32 mouse cellular contexts compared by ENCODE assay signal in the genomic region with DNA sequence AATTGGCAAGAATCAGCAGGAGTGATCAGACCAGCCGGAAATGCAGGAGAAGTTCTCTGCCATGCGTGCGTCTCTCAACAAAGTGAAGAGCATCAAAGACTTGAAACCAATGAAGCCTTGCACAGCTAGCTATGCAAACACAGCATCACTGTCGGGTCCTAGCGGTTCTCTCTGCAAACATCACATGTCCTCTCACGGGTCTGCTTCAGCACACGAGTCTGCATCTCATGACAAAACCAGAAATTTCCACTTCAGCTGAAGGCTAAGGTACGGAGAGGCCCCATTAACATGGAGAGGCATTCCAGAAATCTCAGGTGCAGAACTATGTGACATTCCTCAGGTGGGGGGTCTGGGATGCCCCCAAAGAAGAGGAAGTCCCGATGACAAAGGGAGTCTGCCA. TPM values are rescaled to one million over a fixed set of nuclear protein-coding genes. Genes with fewer than 3 reads are reported as not detected.
"Had no signal": no experiment of that assay in that cellular context is flagged by ENCODE, and none has a peak within 500 bp of the region (broad histone marks: within the 10 kb centered on the region; RNA-seq: fewer than 3 reads in every experiment).

No protein-coding gene starts in this region.

- DNase-seq: gastrocnemius, adult 2 months; gastrocnemius, postnatal 10 days; gastrocnemius, postnatal 25 days; heart, adult 2 months; heart, postnatal 14 days; heart, postnatal 36 days; kidney, adult 11 months; kidney, adult 2 months; kidney, adult 9 months; kidney, postnatal 14 days; kidney, postnatal 36 days; layer of hippocampus, adult 9-11 months; layer of hippocampus, postnatal 36 days; left cerebral cortex, postnatal 4 days had no signal

- H3K4me2 ChIP-seq: heart, embryonic 11.5 days; heart, embryonic 13.5 days; heart, embryonic 15.5 days; hindbrain, embryonic 13.5 days; hindbrain, embryonic 15.5 days; kidney, embryonic 15.5 days; limb, embryonic 13.5 days; limb, embryonic 15.5 days had no signal

- H3K27me3 ChIP-seq: hindbrain, embryonic 15.5 days had no signal

- H3K27ac ChIP-seq: gastrocnemius, adult 2 months; heart, adult 2 months; heart, embryonic 13.5 days; heart, embryonic 15.5 days; hindbrain, embryonic 13.5 days; hindbrain, embryonic 15.5 days; hindbrain, postnatal 0 days; kidney, embryonic 15.5 days; kidney, postnatal 0 days; limb, embryonic 13.5 days; limb, embryonic 15.5 days had no signal

- H3K9me3 ChIP-seq: heart, embryonic 13.5 days; heart, embryonic 15.5 days; hindbrain, embryonic 13.5 days; hindbrain, embryonic 15.5 days; kidney, embryonic 15.5 days; limb, embryonic 13.5 days; limb, embryonic 15.5 days had no signal

- H3K9ac ChIP-seq: heart, embryonic 13.5 days; heart, embryonic 15.5 days; hindbrain, embryonic 13.5 days; hindbrain, embryonic 15.5 days; kidney, embryonic 15.5 days; limb, embryonic 13.5 days; limb, embryonic 15.5 days had no signal

- H3K4me3 ChIP-seq: gastrocnemius, adult 2 months; heart, adult 2 months; heart, embryonic 13.5 days; heart, embryonic 15.5 days; hindbrain, embryonic 13.5 days; hindbrain, embryonic 15.5 days; kidney, embryonic 15.5 days; limb, embryonic 13.5 days; limb, embryonic 15.5 days had no signal

- H3K36me3 ChIP-seq: heart, embryonic 13.5 days; heart, embryonic 15.5 days; hindbrain, embryonic 13.5 days; hindbrain, embryonic 15.5 days; kidney, embryonic 15.5 days; limb, embryonic 13.5 days; limb, embryonic 15.5 days had no signal

- ATAC-seq: hindbrain, postnatal 0 days; intestine, embryonic 16.5 days had no signal

- H3K4me1 ChIP-seq: heart, embryonic 13.5 days; heart, embryonic 15.5 days; hindbrain, embryonic 13.5 days; hindbrain, embryonic 15.5 days; limb, embryonic 13.5 days; limb, embryonic 15.5 days had no signal

RNA-seq across cellular contexts. Expression of a gene that starts 3.4 kb away (rescaled TPM):
- total RNA-seq: hindbrain, postnatal 0 days; layer of hippocampus, adult 18-20 months; left cerebral cortex, adult 8-10 months had no signal

RNA-seq across cellular contexts. Expression of a gene that starts 21.7 kb away (rescaled TPM):
- total RNA-seq: hematopoietic stem cell, adult 5-6 weeks had no signal
- polyA plus RNA-seq: heart, postnatal 0 days had no signal

RNA-seq across cellular contexts. Expression of a gene that starts 36.9 kb away (rescaled TPM):
- total RNA-seq: granulocyte monocyte progenitor cell, adult 5-6 weeks; hematopoietic stem cell, adult 5-6 weeks; layer of hippocampus, adult 18-20 months; layer of hippocampus, postnatal 14 days had no signal
- polyA plus RNA-seq: heart, embryonic 11.5 days; hindbrain, embryonic 11.5 days; hindbrain, embryonic 13.5 days; hindbrain, embryonic 15.5 days; hindbrain, postnatal 0 days had no signal
